Mouse (Mus musculus) stomach, postnatal 0 days (tissue): ENCODE results near the gene St3gal5.

Source experiments
- CTCF ChIP-seq: IDR thresholded peaks from 2 replicates; pipeline ENCODE4 v1.5.1; 2016; ENCODE audit warnings: antibody characterized with exemption, low read depth, mild to moderate bottlenecking, moderate library complexity
- EP300 ChIP-seq: optimal IDR thresholded peaks from 2 replicates; pipeline ENCODE3; 2016; ENCODE audit warnings: antibody characterized with exemption

- TF ChIP-seq CTCF (no peak), EP300 (no peak)
Measured at GRCm38 (mm10) chr6:72159861-72160395, 62.5 kb downstream of the St3gal5 start.
